Mouse (Mus musculus) telencephalon, adult 2 months (tissue): ENCODE measurements around the gene Ednrb.

ENCODE experiments used
- DNase-seq: peaks from one replicate; pipeline ENCODE4 v3.0.0-alpha.2; 2011; ENCODE audit warnings: low read depth, low spot score

The Ednrb gene

GRCm38 (mm10) chr14:103767488-103767887, 76.7 kb downstream of the Ednrb start:
- no peak for DNase-seq
